Mouse (Mus musculus) liver, embryonic 14.5 days (tissue): ENCODE data around the gene Dhps. TPM values are rescaled to one million over a fixed set of nuclear protein-coding genes. Genes with fewer than 3 reads are reported as not detected.
"Not testable (repeated sequence)": the region's sequence is repeated elsewhere in the genome, so short reads cannot be mapped to it uniquely, and the experiment has no call there.

ENCODE experiments used
- ATAC-seq: fragments of 200-750 bp; cut with Nextera tagmentation; 2 replicates; pipeline ENCODE4 v1.8.0; 2017; ENCODE audit warnings: moderate number of reproducible peaks, mild to moderate bottlenecking, moderate library complexity; ENCODE audit not compliant: insufficient read depth
- DNase-seq, 3 experiments: peaks; one replicate each; pipeline ENCODE4 v3.0.0-alpha.2; 2012 to 2013; ENCODE audit warnings: low read depth in 3 of 3, low spot score in 3 of 3
- H3K27ac ChIP-seq: fragments of 300-500 bp; sonication (generic); 2 replicates; pipeline ENCODE4 v1.5.1; 2014; ENCODE audit warnings: moderate library complexity, mild to moderate bottlenecking, control low read depth, inconsistent platforms
- H3K27me3 ChIP-seq: fragments of 300-500 bp; sonication (generic); 2 replicates; pipeline ENCODE4 v1.6.1; 2014; ENCODE audit warnings: mild to moderate bottlenecking, low read length, moderate library complexity; ENCODE audit not compliant: control insufficient read depth, insufficient read depth
- H3K36me3 ChIP-seq: fragments of 300-500 bp; sonication (generic); replicated peaks from 2 replicates; pipeline ENCODE4 v1.6.1; 2014; ENCODE audit warnings: low read depth; ENCODE audit not compliant: control insufficient read depth, insufficient read depth
- H3K4me1 ChIP-seq, 2 experiments: fragments of 200-500 bp in 1 of 2; fragments of 300-500 bp in 1 of 2; sonication (generic) in 1 of 2; replicated peaks; 2 replicates each; pipeline ENCODE4 v1.6.1; 2012 to 2014; ENCODE audit warnings: antibody characterized with exemption in 1 of 2, inconsistent platforms in 1 of 2, low read length in 1 of 2; ENCODE audit not compliant: control insufficient read depth in 2 of 2, insufficient read depth in 2 of 2
- H3K4me2 ChIP-seq: fragments of 300-500 bp; sonication (generic); 2 replicates; pipeline ENCODE4 v1.6.1; 2014; ENCODE audit warnings: low read depth, mild to moderate bottlenecking, control low read depth, moderate library complexity
- H3K4me3 ChIP-seq, 2 experiments: fragments of 200-500 bp in 1 of 2; fragments of 300-500 bp in 1 of 2; sonication (generic) in 1 of 2; 2 replicates each; pipeline ENCODE4 v1.5.1; 2012 to 2014; ENCODE audit warnings: low read depth in 2 of 2, low read length in 2 of 2, mild to moderate bottlenecking in 2 of 2, control low read depth in 1 of 2, inconsistent platforms in 1 of 2, moderate library complexity in 1 of 2; ENCODE audit not compliant: insufficient read depth in 1 of 2
- H3K9ac ChIP-seq: fragments of 300-500 bp; sonication (generic); replicated peaks from 2 replicates; pipeline ENCODE4 v1.6.1; 2014; ENCODE audit warnings: mild to moderate bottlenecking, control low read depth, moderate library complexity
- H3K9me3 ChIP-seq: fragments of 300-500 bp; sonication (generic); 2 replicates; pipeline ENCODE4 v1.6.1; 2016; ENCODE audit warnings: low read length, mixed read lengths; ENCODE audit not compliant: control insufficient read depth
- CTCF ChIP-seq: IDR thresholded peaks from 2 replicates; pipeline ENCODE4 v1.5.1; 2016; ENCODE audit warnings: antibody characterized with exemption, low read depth, control low read depth
- EP300 ChIP-seq: IDR thresholded peaks from 2 replicates; pipeline ENCODE4 v1.6.1; 2016; ENCODE audit warnings: antibody characterized with exemption, low read depth
- WGBS: fragments of 180-500 bp; shearing (Covaris S2); extraction: QIAGEN DNeasy Blood & Tissue Kit; methylation state at CpG from one replicate; pipeline ENCODE4 v1.1.7; 2014; ENCODE audit not compliant: insufficient replicate concordance; 5-methylcytosine and 5-hydroxymethylcytosine counted together
- polyA plus RNA-seq, 2 experiments: library from polyadenylated mRNA; depleted of rRNA in 1 of 2; stranded (reverse) in 1 of 2; unstranded in 1 of 2; fragments of >200 nt; fragmentation: Nextera tagmentation in 1 of 2; extraction: Ambion mirVana in 1 of 2; gene quantifications; 2 replicates each; pipeline versions ENCODE4 v1.2.1 to v1.2.3; 2012 to 2014

The Dhps gene
- polyA plus RNA-seq, 2 experiments, result 21.5 to 36.4 TPM

DNA sequence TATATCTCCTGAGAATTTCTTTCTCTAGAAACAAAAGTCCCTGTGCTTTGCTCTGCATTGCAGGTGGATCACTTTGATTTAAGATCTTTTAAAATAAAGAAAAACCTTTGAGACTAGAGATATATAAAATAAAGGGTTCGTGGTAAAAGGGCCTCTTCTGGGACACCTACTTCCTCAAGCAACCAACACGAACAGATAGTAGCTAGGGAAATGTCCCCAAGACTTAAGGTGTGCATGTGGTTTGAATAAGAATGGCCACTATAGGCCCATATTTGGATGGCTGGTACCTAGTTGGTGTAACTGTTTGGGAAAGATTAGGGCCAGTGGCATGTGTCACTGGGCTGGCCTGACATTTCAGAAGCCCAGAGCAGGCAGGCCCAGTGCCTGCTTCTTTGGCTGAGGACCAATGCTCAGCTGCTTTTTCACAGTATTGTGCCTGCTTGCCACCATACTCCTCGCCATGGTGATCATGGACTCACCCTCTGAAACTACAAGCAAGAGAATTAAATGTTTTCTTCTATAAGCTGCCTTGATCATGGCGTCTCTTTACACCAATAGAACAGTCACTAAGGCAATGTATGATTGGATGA lies 28.6 kb downstream of the Dhps start:
- Histone ChIP-seq H3K9ac (no peak overlapping the region), H3K36me3 (peaks cover 4% of the 10 kb centered on the region), H3K4me2 (no peak overlapping the region), H3K27ac (no peak overlapping the region), H3K4me3 (no peak overlapping the region), H3K4me1 (no peaks in the 10 kb centered on the region), H3K27me3 (no peaks in the 10 kb centered on the region), H3K9me3 (no peaks in the 10 kb centered on the region)
- DNase-seq, result no peak
- TF ChIP-seq CTCF, result no peak
- ATAC-seq, result no peak
- WGBS, result 55% methylated on average over 4 of the region's 4 CpGs

DNA sequence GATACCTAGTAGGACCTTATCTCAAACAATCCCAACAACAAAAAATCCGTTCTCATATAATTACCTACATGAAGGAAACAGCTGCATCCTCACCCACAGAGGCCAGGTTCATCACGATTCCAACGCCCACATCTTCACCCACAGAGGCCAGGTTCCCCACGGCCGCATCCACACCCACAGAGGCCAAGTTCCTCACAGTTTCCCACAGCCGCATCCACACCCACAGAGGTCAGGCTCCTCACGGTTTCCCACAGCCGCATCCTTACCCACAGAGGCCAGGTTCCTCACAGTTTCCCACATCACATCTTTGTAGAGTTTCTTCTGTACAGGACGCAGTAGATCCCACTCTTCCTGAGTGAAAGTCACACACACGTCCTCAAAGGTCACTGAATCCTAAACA lies 41.7 kb downstream of the Dhps start:
- Histone ChIP-seq H3K27ac (no peak overlapping the region), H3K27me3 (no peaks in the 10 kb centered on the region), H3K4me3 (no peak overlapping the region), H3K9ac (no peak overlapping the region), H3K4me2 (no peak overlapping the region), H3K36me3 (no peaks in the 10 kb centered on the region; the same call in 1 of the 2 replicates), H3K4me1 (0 out of 4 replicates have a peak, but pooled peaks cover 0 to 3% of the 10 kb centered on the region in 2 experiments), H3K9me3 (no peaks in the 10 kb centered on the region)
- DNase-seq (no peak), ATAC-seq (no peak)
- TF ChIP-seq CTCF (no peak), EP300 (no peak)
- 74% methylated on average over 10 of the region's 10 CpGs for WGBS

DNA sequence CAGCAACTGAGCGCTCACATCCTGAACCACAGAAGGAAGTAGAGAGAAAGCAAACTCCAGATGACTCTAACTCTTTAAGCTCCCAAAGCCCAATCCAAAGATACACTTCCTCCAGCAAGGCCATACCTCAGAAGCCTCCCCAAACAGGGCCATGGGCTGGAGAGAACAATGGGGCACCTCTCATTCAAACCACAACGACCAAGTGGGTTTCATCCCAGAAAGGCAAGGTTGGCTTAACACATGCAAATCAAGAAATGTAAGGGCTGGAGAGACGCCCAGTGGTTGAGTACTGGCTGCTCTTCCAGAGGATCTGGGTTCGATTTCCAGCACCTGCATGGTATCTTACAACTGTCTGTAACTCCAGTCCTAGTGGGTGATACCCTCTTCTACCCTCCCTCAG lies 43.9 kb downstream of the Dhps start:
- ATAC-seq, result no peak
- Histone ChIP-seq H3K4me1 (0 out of 4 replicates have a peak, but pooled peaks cover 0 to 3% of the 10 kb centered on the region in 2 experiments), H3K9ac (no peak overlapping the region), H3K27ac (no peak overlapping the region), H3K4me3 (no peak overlapping the region), H3K27me3 (no peaks in the 10 kb centered on the region; the same call in none of the 2 replicates), H3K36me3 (no peaks in the 10 kb centered on the region; the same call in 1 of the 2 replicates), H3K9me3 (no peaks in the 10 kb centered on the region), H3K4me2 (no peak overlapping the region)
- 34% methylated on average over 4 of the region's 4 CpGs for WGBS
- TF ChIP-seq EP300 (no peak), CTCF (no peak)
- DNase-seq, result no peak

DNA sequence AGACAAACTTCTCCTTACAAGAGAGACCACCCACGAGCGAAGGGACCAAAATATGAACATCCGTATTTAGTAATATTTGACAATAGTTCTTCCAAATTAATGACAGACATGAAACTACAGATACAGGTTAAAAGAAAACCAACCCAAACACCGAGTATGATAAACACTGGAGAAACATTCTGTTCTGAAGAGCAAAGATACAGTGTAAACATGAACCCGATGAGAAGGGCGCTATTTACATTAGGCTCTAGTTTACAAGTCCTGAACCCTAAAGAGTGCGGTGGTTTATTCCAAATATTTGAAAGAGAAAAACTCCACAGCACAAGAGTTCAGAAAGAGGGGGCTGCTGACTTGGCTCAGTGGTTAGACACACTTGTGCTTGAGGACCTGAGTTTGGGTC lies 45.4 kb downstream of the Dhps start:
- H3K4me3 ChIP-seq, result no peak overlapping the region
- TF ChIP-seq CTCF (no peak), EP300 (no peak)
- 61% methylated on average over 7 of the region's 7 CpGs for WGBS
- no peaks in the 10 kb centered on the region for H3K36me3 ChIP-seq
- H3K9ac ChIP-seq, result no peak overlapping the region
- ATAC-seq (no peak), DNase-seq (no peak)
- H3K4me1 ChIP-seq, result 0 out of 4 replicates have a peak, but pooled peaks cover 0 to 3% of the 10 kb centered on the region in 2 experiments
- no peaks in the 10 kb centered on the region for H3K9me3 ChIP-seq
- H3K27ac ChIP-seq, result no peak overlapping the region
- no peaks in the 10 kb centered on the region; the same call in none of the 2 replicates for H3K27me3 ChIP-seq
- H3K4me2 ChIP-seq, result 0 out of 2 replicates have a peak overlapping the region, but pooled peaks have one; percentile 11

DNA sequence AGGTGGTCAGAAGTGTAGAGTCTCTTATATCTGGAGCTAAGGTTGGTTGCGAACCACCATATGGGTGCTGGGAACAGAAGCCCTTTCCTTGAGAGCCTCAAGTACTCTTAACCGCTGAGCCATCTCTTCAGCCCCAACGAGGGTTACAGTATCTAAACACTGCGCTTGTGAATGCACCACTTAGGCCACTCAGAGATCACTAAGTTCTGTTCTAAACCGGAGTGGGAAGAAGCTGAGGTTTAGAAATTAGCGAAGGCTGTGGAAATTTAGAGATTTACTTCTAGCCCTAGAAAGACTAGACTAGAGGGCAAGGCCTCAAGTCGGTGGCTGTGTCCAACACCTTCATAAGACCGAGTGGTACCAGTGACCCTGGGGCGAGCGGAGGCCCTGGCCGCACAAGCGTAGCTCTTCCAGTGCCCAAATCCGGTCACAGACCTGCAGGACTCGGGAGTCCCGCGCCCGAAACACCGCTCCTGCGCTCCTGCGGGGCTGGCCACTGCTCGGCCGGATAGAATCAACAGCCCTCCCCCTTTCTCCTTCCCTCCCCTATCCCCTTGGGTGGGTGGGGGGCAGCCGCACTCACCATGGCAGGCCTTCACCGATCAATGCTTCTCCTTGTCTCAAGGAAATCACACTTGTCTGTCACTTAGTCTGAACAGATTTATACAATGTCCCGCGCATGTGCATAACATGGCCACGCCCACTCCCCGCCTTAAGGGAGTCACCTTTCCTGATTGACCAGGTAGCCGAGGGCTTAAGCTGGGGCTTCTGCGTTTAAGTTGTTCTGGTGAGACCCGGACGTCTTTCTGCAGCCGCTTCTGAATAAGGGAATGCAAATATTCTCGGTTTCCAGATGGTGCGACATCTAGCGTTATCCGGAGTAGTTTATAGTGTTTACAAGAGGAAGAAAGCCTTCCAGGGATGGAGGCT lies 47.8 kb downstream of the Dhps start:
- TF ChIP-seq EP300, result no peak
- TF ChIP-seq CTCF, result peak; percentile 16; the same call in 1 of the 2 replicates
- H3K4me2 ChIP-seq, result peak overlapping the region; percentile 50
- H3K9me3 ChIP-seq, result no peaks in the 10 kb centered on the region
- ATAC-seq, result peak; percentile 35; the same call in 1 of the 2 replicates
- no peaks in the 10 kb centered on the region for H3K36me3 ChIP-seq
- WGBS, result 10% methylated on average over 37 of the region's 37 CpGs
- H3K9ac ChIP-seq, result peak overlapping the region; percentile 40; the same call in 1 of the 2 replicates
- H3K4me3 ChIP-seq, result peak overlapping the region; percentile 51 to 59
- H3K27ac ChIP-seq, result no peak overlapping the region
- DNase-seq, result peak in 1 of 3 experiments; percentile 30
- 0 out of 4 replicates have a peak, but pooled peaks cover 0 to 3% of the 10 kb centered on the region in 2 experiments for H3K4me1 ChIP-seq
- no peaks in the 10 kb centered on the region; the same call in none of the 2 replicates for H3K27me3 ChIP-seq

DNA sequence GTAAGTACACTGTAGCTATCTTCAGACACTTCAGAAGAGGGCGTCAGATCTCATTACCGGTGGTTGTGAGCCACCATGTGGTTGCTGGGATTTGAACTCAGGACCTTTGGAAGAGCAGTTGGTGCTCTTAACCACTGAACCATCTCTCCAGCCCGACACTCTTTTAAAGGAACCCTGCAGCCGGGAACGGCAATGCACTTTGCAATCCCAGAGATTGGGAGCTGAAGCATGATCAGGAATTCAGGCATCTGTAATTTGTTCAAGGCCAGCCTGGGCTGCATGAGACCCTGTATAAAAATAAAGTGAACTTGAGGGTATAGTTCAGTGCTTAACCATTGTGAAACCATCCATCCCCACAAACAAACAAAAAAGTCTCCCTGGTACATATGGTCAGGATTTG lies 48.7 kb downstream of the Dhps start:
- ATAC-seq, H3K27ac ChIP-seq, H3K9ac ChIP-seq, H3K36me3 ChIP-seq, H3K9me3 ChIP-seq, H3K4me3 ChIP-seq, H3K4me2 ChIP-seq, DNase-seq, H3K27me3 ChIP-seq, H3K4me1 ChIP-seq: not testable (repeated sequence)
- 62% methylated on average over 5 of the region's 5 CpGs for WGBS
